Mouse (Mus musculus) limb, embryonic 14.5 days (tissue): ENCODE results near the gene Rabl3. TPM values are rescaled to one million over a fixed set of nuclear protein-coding genes. Genes with fewer than 3 reads are reported as not detected.

Experiments used
- ATAC-seq: fragments of 200-750 bp; cut with Nextera tagmentation; 2 replicates; pipeline ENCODE4 v1.8.0; 2017; ENCODE audit warnings: low read depth, moderate number of reproducible peaks, moderate TSS enrichment; ENCODE audit not compliant: low FRiP score
- DNase-seq: peaks from one replicate; pipeline ENCODE4 v3.0.0-alpha.2; 2015; ENCODE audit warnings: low spot score
- H3K27ac ChIP-seq: fragments of 300-500 bp; sonication (generic); replicated peaks from 2 replicates; pipeline ENCODE4 v1.5.1; 2014; ENCODE audit warnings: low read depth, mild to moderate bottlenecking, low read length, moderate library complexity, mixed read lengths
- H3K27me3 ChIP-seq: fragments of 300-500 bp; sonication (generic); 2 replicates; pipeline ENCODE4 v1.6.1; 2014; ENCODE audit warnings: low read length, mixed read lengths; ENCODE audit not compliant: control insufficient read depth, insufficient read depth
- H3K36me3 ChIP-seq: fragments of 300-500 bp; sonication (generic); 2 replicates; pipeline ENCODE4 v1.6.1; 2014; ENCODE audit warnings: mild to moderate bottlenecking, low read length, moderate library complexity, mixed read lengths; ENCODE audit not compliant: control insufficient read depth, insufficient read depth
- H3K4me1 ChIP-seq: fragments of 300-500 bp; sonication (generic); 2 replicates; pipeline ENCODE4 v1.6.1; 2014; ENCODE audit warnings: antibody characterized with exemption, low read length, mixed read lengths; ENCODE audit not compliant: control insufficient read depth, insufficient read depth
- H3K4me2 ChIP-seq: fragments of 300-500 bp; sonication (generic); replicated peaks from 2 replicates; pipeline ENCODE4 v1.6.1; 2014; ENCODE audit warnings: low read depth, mild to moderate bottlenecking, low read length, moderate library complexity; ENCODE audit not compliant: severe bottlenecking
- H3K4me3 ChIP-seq: fragments of 300-500 bp; sonication (generic); replicated peaks from 2 replicates; pipeline ENCODE4 v1.5.1; 2014; ENCODE audit warnings: low read length
- H3K9ac ChIP-seq: fragments of 300-500 bp; sonication (generic); 2 replicates; pipeline ENCODE4 v1.6.1; 2014; ENCODE audit warnings: mild to moderate bottlenecking, low read depth, low read length, moderate library complexity; ENCODE audit not compliant: severe bottlenecking
- H3K9me3 ChIP-seq: fragments of 300-500 bp; sonication (generic); 2 replicates; pipeline ENCODE4 v1.6.1; 2016; ENCODE audit warnings: low read length; ENCODE audit not compliant: control insufficient read depth
- POLR2A ChIP-seq: fragments of 200-500 bp; IDR thresholded peaks from 2 replicates; pipeline ENCODE4 v1.8.0; 2012; ENCODE audit warnings: inconsistent platforms, mild to moderate bottlenecking, moderate library complexity, borderline replicate concordance; ENCODE audit not compliant: insufficient read depth, insufficient read length; ENCODE audit errors: extremely low read depth
- WGBS: fragments of 180-500 bp; shearing (Covaris S2); extraction: QIAGEN DNeasy Blood & Tissue Kit; methylation state at CpG from one replicate; pipeline ENCODE4 v1.1.7; 2014; 5-methylcytosine and 5-hydroxymethylcytosine counted together
- polyA plus RNA-seq, 2 experiments: library from polyadenylated mRNA; depleted of rRNA in 1 of 2; stranded (reverse) in 1 of 2; unstranded in 1 of 2; fragments of >200 nt; fragmentation: Nextera tagmentation in 1 of 2; extraction: Ambion mirVana in 1 of 2; gene quantifications; 2 replicates each; pipeline versions ENCODE4 v1.2.1 to v1.2.3; 2012 to 2014

Rabl3 gene
- polyA plus RNA-seq, 2 experiments, result 11.9 to 27.8 TPM

DNA sequence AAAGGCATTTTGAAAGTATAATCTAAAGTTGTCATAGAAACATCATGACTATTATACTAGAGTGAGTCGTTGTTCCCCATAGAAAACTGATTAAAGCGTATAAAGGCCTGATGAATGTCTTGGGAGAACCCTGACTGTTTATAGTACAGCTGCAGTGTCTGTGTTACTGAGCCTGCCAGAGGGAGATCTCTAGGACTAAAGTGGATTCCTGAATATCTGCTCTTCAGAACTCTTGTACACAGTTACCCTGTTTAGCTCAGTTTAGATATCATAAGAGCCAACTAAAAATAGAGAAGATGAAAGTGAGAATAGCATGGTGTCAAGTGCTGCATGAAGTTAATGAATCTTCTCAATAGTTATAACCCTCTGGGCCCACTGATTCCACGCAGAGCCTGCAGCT lies 10.6 kb downstream of the Rabl3 start:
- no peak overlapping the region for H3K27ac ChIP-seq
- H3K9me3 ChIP-seq, result no peaks in the 10 kb centered on the region
- DNase-seq, result no peak
- H3K27me3 ChIP-seq, result no peaks in the 10 kb centered on the region
- H3K4me3 ChIP-seq, result no peak overlapping the region
- TF ChIP-seq POLR2A, result no peak
- H3K4me2 ChIP-seq, result no peak overlapping the region
- H3K4me1 ChIP-seq, result no peaks in the 10 kb centered on the region
- no peaks in the 10 kb centered on the region for H3K36me3 ChIP-seq
- no peak for ATAC-seq
- WGBS, result 77% methylated on average over 3 of the region's 3 CpGs
- H3K9ac ChIP-seq, result no peak overlapping the region

DNA sequence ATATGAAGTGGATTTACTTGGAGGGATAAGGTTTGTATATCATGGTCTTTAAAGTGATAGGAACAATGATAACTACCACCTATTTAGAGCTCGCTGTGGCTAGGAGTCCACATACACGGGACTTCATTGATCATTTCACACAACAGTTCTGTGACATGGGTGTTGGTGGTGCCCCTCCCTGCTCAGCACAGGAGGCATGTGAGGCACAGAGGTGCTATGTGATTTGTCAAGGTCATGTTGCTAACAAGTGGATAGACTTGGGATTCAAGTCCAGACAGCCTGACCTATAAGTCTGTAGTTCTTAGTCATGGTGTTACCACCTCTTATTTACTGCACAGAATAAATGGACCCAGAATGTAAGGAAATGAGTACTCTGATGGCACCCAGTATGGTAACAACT lies 11.3 kb downstream of the Rabl3 start:
- H3K4me3 ChIP-seq, result no peak overlapping the region
- no peak overlapping the region for H3K4me2 ChIP-seq
- no peaks in the 10 kb centered on the region for H3K4me1 ChIP-seq
- TF ChIP-seq POLR2A, result no peak
- H3K9me3 ChIP-seq, result no peaks in the 10 kb centered on the region
- DNase-seq, result no peak
- 95% methylated on average over 2 of the region's 2 CpGs for WGBS
- no peak overlapping the region for H3K27ac ChIP-seq
- no peak overlapping the region for H3K9ac ChIP-seq
- no peaks in the 10 kb centered on the region for H3K27me3 ChIP-seq
- no peak for ATAC-seq
- no peaks in the 10 kb centered on the region for H3K36me3 ChIP-seq

DNA sequence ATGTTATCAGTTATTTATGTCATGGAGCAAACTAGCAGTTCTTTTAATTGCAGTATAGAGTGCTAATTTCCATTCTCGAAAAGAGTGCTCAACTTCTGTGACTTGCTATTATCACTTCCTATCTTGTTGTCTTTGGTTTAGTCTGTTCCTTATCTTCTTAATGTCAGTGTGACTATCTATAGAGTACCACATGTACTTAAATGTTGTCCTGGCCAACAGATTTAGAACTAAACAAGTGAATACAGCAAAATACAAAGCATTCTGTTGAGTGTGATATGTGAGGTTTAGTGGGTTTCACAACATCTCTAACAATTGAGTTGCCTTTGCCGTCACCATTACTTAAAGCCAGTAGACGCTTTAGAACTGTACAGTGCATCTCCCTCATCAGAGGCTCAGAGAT lies 13.1 kb downstream of the Rabl3 start:
- no peak for ATAC-seq
- no peaks in the 10 kb centered on the region for H3K27me3 ChIP-seq
- no peak overlapping the region for H3K9ac ChIP-seq
- no peak for DNase-seq
- H3K4me3 ChIP-seq, result no peak overlapping the region
- no peak for TF ChIP-seq POLR2A
- WGBS, result 89% methylated on average over 3 of the region's 3 CpGs
- no peak overlapping the region for H3K27ac ChIP-seq
- no peak overlapping the region for H3K4me2 ChIP-seq
- peaks cover 8% of the 10 kb centered on the region; the same call in 1 of the 2 replicates for H3K36me3 ChIP-seq
- no peaks in the 10 kb centered on the region for H3K9me3 ChIP-seq
- no peaks in the 10 kb centered on the region for H3K4me1 ChIP-seq

DNA sequence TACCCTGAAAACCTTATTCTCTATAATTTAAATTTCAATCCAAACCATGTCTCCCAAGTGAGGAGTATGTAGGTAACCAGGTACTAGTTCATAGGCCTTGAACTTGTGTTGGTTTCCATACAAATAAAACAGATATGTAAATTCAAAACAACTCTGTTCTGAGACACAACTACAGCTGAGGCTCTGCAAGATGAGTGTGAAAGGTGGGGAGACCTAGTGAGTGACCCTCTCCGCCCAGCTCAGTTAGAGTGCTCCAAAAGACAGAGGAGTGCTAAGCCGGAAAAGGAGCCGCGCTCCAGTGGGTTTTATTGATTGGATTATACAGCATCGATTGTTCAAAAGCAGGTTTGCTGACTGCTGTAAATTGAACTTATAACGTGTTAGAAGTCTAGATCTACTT lies 22.7 kb downstream of the Rabl3 start:
- Histone ChIP-seq H3K9ac (no peak overlapping the region), H3K36me3 (peaks cover 13% of the 10 kb centered on the region), H3K9me3 (no peaks in the 10 kb centered on the region), H3K4me1 (no peaks in the 10 kb centered on the region), H3K27ac (no peak overlapping the region), H3K4me3 (no peak overlapping the region), H3K27me3 (no peaks in the 10 kb centered on the region), H3K4me2 (no peak overlapping the region)
- ATAC-seq, result no peak
- DNase-seq, result no peak
- TF ChIP-seq POLR2A, result no peak
- WGBS, result 78% methylated on average over 6 of the region's 6 CpGs

DNA sequence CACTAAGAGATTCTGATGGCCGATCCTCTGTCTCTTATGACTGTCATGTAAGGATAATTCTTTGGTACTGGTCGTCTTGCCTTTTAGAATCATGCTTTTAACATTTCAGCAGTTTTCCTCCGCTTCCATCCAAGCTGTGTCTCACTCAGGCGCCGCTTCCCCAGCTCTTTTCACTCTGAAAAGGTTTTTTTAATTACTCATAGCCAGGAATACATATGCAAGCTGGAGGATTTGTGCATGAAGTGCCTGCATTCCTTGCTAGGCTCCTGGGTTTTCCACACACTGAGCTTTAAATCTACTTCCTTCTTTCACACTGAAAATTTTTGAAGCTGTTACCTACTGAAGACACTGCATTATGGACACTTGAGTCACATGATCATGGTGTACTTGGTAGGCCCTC lies 23.3 kb downstream of the Rabl3 start:
- 87% methylated on average over 5 of the region's 5 CpGs for WGBS
- no peaks in the 10 kb centered on the region for H3K4me1 ChIP-seq

DNA sequence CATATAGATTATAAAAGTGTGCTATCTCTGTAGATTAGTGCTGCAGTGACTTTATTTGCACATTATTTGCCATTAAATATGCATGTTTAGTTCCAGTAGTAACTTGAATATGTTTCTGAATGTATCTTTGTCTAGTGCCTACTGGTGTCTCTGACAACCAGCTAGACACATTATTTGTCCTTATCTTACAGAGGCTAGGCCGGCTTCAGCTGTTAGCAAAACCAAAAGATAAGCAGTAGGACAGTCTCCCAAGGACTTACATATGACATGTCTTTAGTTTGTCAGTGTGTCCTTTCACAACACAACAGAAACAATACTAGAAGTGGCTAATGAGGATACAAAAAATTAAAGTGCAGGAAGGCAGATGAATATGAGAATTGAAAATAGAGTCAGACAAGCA lies 25.4 kb downstream of the Rabl3 start:
- H3K27me3 ChIP-seq, result no peaks in the 10 kb centered on the region
- H3K9me3 ChIP-seq, result no peaks in the 10 kb centered on the region
- no peak overlapping the region for H3K9ac ChIP-seq
- ATAC-seq (no peak), DNase-seq (no peak)
- no peak overlapping the region for H3K4me2 ChIP-seq
- 89% methylated on average over 1 of the region's 1 CpGs for WGBS
- H3K4me3 ChIP-seq, result no peak overlapping the region
- peaks cover 3% of the 10 kb centered on the region; the same call in 1 of the 2 replicates for H3K36me3 ChIP-seq
- TF ChIP-seq POLR2A, result no peak
- H3K27ac ChIP-seq, result no peak overlapping the region
- no peaks in the 10 kb centered on the region for H3K4me1 ChIP-seq

More for the DNA sequence above, 23.3 kb downstream of the Rabl3 start:
- no peak for ATAC-seq
- TF ChIP-seq POLR2A, result no peak
- H3K36me3 ChIP-seq, result peaks cover 8% of the 10 kb centered on the region
- H3K27me3 ChIP-seq, result no peaks in the 10 kb centered on the region
- H3K4me3 ChIP-seq, result no peak overlapping the region
- no peak for DNase-seq
- H3K9me3 ChIP-seq, result no peaks in the 10 kb centered on the region
- H3K27ac ChIP-seq, result no peak overlapping the region
- H3K4me2 ChIP-seq, result no peak overlapping the region
- no peak overlapping the region for H3K9ac ChIP-seq
